Mouse (Mus musculus) embryonic facial prominence, embryonic 11.5 days (tissue): ENCODE data around the gene 5031439G07Rik. TPM values are rescaled to one million over a fixed set of nuclear protein-coding genes. Genes with fewer than 3 reads are reported as not detected.
A peak's percentile ranks its signal among the peaks of the same experiment; 100 is the strongest.

Source experiments
- ATAC-seq: fragments of 200-750 bp; cut with Nextera tagmentation; replicated peaks from 2 replicates; pipeline ENCODE4 v1.8.0; 2017; ENCODE audit warnings: low read depth; ENCODE audit not compliant: insufficient number of reproducible peaks, low FRiP score, low TSS enrichment
- DNase-seq: peaks from one replicate; pipeline ENCODE4 v3.0.0-alpha.2; 2015; ENCODE audit warnings: low spot score
- H3K27ac ChIP-seq: fragments of 300-500 bp; sonication (generic); replicated peaks from 2 replicates; pipeline ENCODE4 v1.5.1; 2014; ENCODE audit warnings: mild to moderate bottlenecking, low read depth, low read length, control low read depth
- H3K27me3 ChIP-seq: fragments of 300-500 bp; sonication (generic); 2 replicates; pipeline ENCODE4 v1.6.1; 2014; ENCODE audit warnings: mild to moderate bottlenecking, low read length, moderate library complexity, mixed read lengths; ENCODE audit not compliant: control insufficient read depth, insufficient read depth
- H3K36me3 ChIP-seq: fragments of 300-500 bp; sonication (generic); replicated peaks from 2 replicates; pipeline ENCODE4 v1.6.1; 2014; ENCODE audit warnings: low read depth, mild to moderate bottlenecking, low read length, moderate library complexity, mixed read lengths; ENCODE audit not compliant: control insufficient read depth, insufficient read depth
- H3K4me1 ChIP-seq: fragments of 300-500 bp; sonication (generic); 2 replicates; pipeline ENCODE4 v1.6.1; 2014; ENCODE audit warnings: low read length, mixed read lengths; ENCODE audit not compliant: control insufficient read depth, insufficient read depth
- H3K4me2 ChIP-seq: fragments of 300-500 bp; sonication (generic); 2 replicates; pipeline ENCODE4 v1.6.1; 2014; ENCODE audit warnings: low read depth, mild to moderate bottlenecking, control low read depth, low read length, moderate library complexity
- H3K4me3 ChIP-seq: fragments of 300-500 bp; sonication (generic); 2 replicates; pipeline ENCODE4 v1.5.1; 2014; ENCODE audit warnings: low read depth, low read length, control low read depth
- H3K9ac ChIP-seq: fragments of 300-500 bp; sonication (generic); replicated peaks from 2 replicates; pipeline ENCODE4 v1.6.1; 2014; ENCODE audit warnings: mild to moderate bottlenecking, control low read depth, low read length
- H3K9me3 ChIP-seq: fragments of 300-500 bp; sonication (generic); replicated peaks from 2 replicates; pipeline ENCODE4 v1.6.1; 2016; ENCODE audit warnings: mild to moderate bottlenecking, low read length, inconsistent platforms, mixed read lengths; ENCODE audit not compliant: control insufficient read depth
- WGBS: fragments of 180-500 bp; shearing (Covaris S2); extraction: QIAGEN DNeasy Blood & Tissue Kit; methylation state at CpG from one replicate; pipeline ENCODE4 v1.1.7; 2014; 5-methylcytosine and 5-hydroxymethylcytosine counted together
- polyA plus RNA-seq: library from polyadenylated mRNA; unstranded; fragments of >200 nt; fragmentation: Nextera tagmentation; extraction: Ambion mirVana; gene quantifications from 2 replicates; pipeline ENCODE4 v1.2.1, GENCODE M21; 2014

5031439G07Rik gene
- polyA plus RNA-seq, 1 experiment from 2014 or later, result 16.8 TPM

DNA sequence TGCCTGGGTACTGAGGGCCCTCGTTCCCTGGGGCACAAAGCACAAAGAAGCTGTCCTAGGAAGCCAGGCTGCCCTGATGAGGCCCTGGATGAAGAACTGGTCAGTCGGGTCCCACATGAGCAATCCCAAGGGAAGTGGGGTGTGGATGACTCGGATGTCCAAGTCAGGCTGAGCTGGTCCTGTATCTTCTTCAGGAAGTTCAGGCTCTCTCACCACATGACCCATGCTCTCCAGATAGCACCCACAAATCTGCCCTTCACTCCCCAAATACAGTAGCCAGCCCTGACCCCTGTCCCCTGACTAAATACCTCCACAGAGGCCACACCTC, 14.8 kb downstream of the 5031439G07Rik start:
- WGBS, result 19% methylated on average over 3 of the region's 3 CpGs

DNA sequence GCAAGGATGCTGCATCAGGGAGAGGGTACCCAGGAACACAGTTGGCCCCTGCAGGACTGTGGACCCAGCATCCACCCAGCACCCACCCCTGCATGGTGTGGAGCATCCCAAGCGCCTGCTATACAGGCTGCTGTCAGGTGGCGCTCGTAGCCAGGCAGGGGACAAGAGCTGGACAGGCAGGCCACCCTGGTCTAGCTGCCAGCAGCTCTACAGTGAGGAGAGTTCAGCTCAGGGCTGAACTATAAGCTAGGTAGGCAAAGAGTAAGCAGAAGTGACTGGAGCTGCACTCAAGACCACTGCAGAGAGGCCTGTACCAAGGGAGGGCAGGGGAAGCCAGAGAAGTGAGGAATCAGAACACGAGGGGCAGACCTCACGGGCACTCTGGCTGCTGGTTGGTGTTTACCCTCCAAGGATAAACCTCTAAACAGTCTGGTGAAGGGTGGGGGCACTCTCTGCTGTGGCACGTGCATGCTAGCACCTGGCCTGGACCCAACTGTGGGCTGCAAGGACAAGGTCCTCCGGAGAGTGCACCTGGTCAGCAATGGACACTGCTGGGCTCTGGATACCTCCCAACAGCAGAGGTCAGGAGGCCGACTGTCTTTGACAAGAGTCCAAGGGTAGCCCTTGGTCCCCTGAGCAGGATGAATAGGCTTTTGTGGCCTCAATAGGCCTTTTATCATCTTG, 15.3 kb downstream of the 5031439G07Rik start:
- no peak overlapping the region for H3K4me2 ChIP-seq
- no peak overlapping the region for H3K9ac ChIP-seq
- 53% methylated on average over 8 of the region's 8 CpGs for WGBS
- DNase-seq, result no peak
- H3K27me3 ChIP-seq, result no peaks in the 10 kb centered on the region
- no peak for ATAC-seq
- H3K36me3 ChIP-seq, result no peaks in the 10 kb centered on the region
- H3K4me1 ChIP-seq, result no peaks in the 10 kb centered on the region
- H3K27ac ChIP-seq, result no peak overlapping the region
- no peaks in the 10 kb centered on the region for H3K9me3 ChIP-seq
- no peak overlapping the region for H3K4me3 ChIP-seq

More for the DNA sequence above, 14.8 kb downstream of the 5031439G07Rik start:
- H3K4me1 ChIP-seq, result no peaks in the 10 kb centered on the region
- no peak overlapping the region for H3K4me2 ChIP-seq
- ATAC-seq (no peak), DNase-seq (no peak)
- H3K27ac ChIP-seq, result no peak overlapping the region
- H3K9me3 ChIP-seq, result no peaks in the 10 kb centered on the region
- H3K36me3 ChIP-seq, result no peaks in the 10 kb centered on the region
- no peak overlapping the region for H3K4me3 ChIP-seq
- H3K9ac ChIP-seq, result no peak overlapping the region
- H3K27me3 ChIP-seq, result no peaks in the 10 kb centered on the region

DNA sequence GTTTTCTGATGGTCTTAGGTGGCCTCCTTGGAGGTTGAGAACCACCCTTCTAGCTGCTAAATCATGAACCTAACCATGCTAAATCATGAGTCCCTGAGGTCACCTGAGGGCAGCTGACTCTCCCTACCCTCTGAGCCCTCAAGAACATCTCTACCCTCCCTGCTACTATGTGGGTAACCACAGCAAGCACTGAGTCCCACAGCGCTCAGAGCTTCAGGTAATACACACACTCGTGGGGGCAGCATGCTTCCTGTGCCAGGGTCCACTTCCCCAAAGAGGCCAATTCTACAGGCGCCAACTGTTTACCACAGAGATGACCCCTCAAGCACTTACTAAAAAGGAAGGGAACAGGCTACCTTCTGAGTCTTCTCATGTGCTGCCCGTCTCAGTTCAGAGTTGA, 19.8 kb downstream of the 5031439G07Rik start:
- Histone ChIP-seq H3K27ac (no peak overlapping the region), H3K9me3 (no peaks in the 10 kb centered on the region), H3K36me3 (no peaks in the 10 kb centered on the region), H3K27me3 (no peaks in the 10 kb centered on the region), H3K4me2 (no peak overlapping the region), H3K4me1 (no peaks in the 10 kb centered on the region), H3K4me3 (no peak overlapping the region), H3K9ac (no peak overlapping the region)
- DNase-seq (no peak), ATAC-seq (no peak)
- 86% methylated on average over 4 of the region's 4 CpGs for WGBS

- peak; percentile 85 for DNase-seq
- no peak overlapping the region for H3K9ac ChIP-seq
- H3K27ac ChIP-seq, result no peak overlapping the region
- H3K4me1 ChIP-seq, result no peaks in the 10 kb centered on the region
- no peaks in the 10 kb centered on the region for H3K9me3 ChIP-seq
- 68% methylated on average over 7 of the region's 7 CpGs for WGBS
- ATAC-seq, result no peak
- H3K36me3 ChIP-seq, result no peaks in the 10 kb centered on the region
- no peak overlapping the region for H3K4me3 ChIP-seq
- no peaks in the 10 kb centered on the region for H3K27me3 ChIP-seq
- no peak overlapping the region for H3K4me2 ChIP-seq
These were observed 22.6 kb downstream of the 5031439G07Rik start for GRCm38 (mm10) chr15:84965575-84966360.

GRCm38 (mm10) chr15:84964771-84965170, 23.6 kb downstream of the 5031439G07Rik start:
- DNase-seq (no peak), ATAC-seq (no peak)
- no peak overlapping the region for H3K9ac ChIP-seq
- H3K4me1 ChIP-seq, result no peaks in the 10 kb centered on the region
- H3K36me3 ChIP-seq, result no peaks in the 10 kb centered on the region
- no peaks in the 10 kb centered on the region for H3K27me3 ChIP-seq
- H3K4me3 ChIP-seq, result no peak overlapping the region
- WGBS, result 87% methylated on average over 5 of the region's 5 CpGs
- H3K27ac ChIP-seq, result no peak overlapping the region
- no peak overlapping the region for H3K4me2 ChIP-seq
- no peaks in the 10 kb centered on the region for H3K9me3 ChIP-seq

DNA sequence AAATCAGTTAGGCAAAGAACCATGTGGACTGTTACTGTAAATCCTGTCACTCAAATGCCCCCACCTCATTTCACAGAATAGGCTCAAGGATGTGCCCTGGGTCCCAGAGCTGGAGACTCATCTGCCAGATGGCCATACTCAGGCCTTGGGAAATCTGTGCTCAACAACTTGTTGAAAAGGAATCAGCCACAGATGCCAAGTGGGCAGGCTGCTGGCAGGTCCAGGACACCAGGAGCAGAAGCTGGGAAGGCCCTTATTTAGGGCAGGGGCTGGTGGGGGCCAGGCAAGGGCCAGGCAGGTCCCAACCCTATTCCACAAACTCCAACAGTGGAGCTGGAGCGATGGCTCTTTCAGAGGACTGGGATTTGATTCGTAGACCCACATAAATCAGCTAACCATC, 25.8 kb downstream of the 5031439G07Rik start:
- H3K27me3 ChIP-seq, result no peaks in the 10 kb centered on the region
- 93% methylated on average over 2 of the region's 2 CpGs for WGBS
- H3K4me2 ChIP-seq, result no peak overlapping the region
- H3K36me3 ChIP-seq, result no peaks in the 10 kb centered on the region
- no peak overlapping the region for H3K27ac ChIP-seq
- H3K9ac ChIP-seq, result no peak overlapping the region
- no peaks in the 10 kb centered on the region for H3K4me1 ChIP-seq
- DNase-seq, result no peak
- H3K9me3 ChIP-seq, result no peaks in the 10 kb centered on the region
- ATAC-seq, result no peak
- H3K4me3 ChIP-seq, result no peak overlapping the region

- 10% methylated on average over 8 of the region's 8 CpGs for WGBS
- no peak overlapping the region for H3K4me3 ChIP-seq
- H3K27ac ChIP-seq, result no peak overlapping the region
- H3K27me3 ChIP-seq, result no peaks in the 10 kb centered on the region
- DNase-seq, result no peak
- no peaks in the 10 kb centered on the region for H3K4me1 ChIP-seq
- no peak overlapping the region for H3K4me2 ChIP-seq
- H3K36me3 ChIP-seq, result no peaks in the 10 kb centered on the region
- no peak for ATAC-seq
- H3K9ac ChIP-seq, result no peak overlapping the region
- H3K9me3 ChIP-seq, result no peaks in the 10 kb centered on the region
These were observed 27.7 kb downstream of the 5031439G07Rik start for GRCm38 (mm10) chr15:84960692-84961091.

- ATAC-seq (no peak), DNase-seq (no peak)
- 87% methylated on average over 6 of the region's 6 CpGs for WGBS
- H3K27ac ChIP-seq, result no peak overlapping the region
- no peak overlapping the region for H3K4me2 ChIP-seq
- no peaks in the 10 kb centered on the region for H3K4me1 ChIP-seq
- no peak overlapping the region for H3K9ac ChIP-seq
- no peaks in the 10 kb centered on the region for H3K9me3 ChIP-seq
- no peaks in the 10 kb centered on the region for H3K36me3 ChIP-seq
- no peaks in the 10 kb centered on the region for H3K27me3 ChIP-seq
- no peak overlapping the region for H3K4me3 ChIP-seq
These were observed 28.5 kb downstream of the 5031439G07Rik start for GRCm38 (mm10) chr15:84959891-84960290.
